Mouse (Mus musculus) ES-E14 (cell line): ENCODE data around the gene Kcnip1. TPM values are rescaled to one million over a fixed set of nuclear protein-coding genes. Genes with fewer than 3 reads are reported as not detected.

Source experiments
- DNase-seq: peaks from one replicate; pipeline ENCODE4 v3.0.0-alpha.2; 2013; ENCODE audit warnings: low read depth, low spot score
- H3K27ac ChIP-seq: 2 replicates; pipeline ENCODE4 v1.5.1; 2012; ENCODE audit warnings: low read depth, mild to moderate bottlenecking, low read length, moderate library complexity, mixed read lengths; ENCODE audit not compliant: poor library complexity, insufficient read depth, severe bottlenecking
- H3K36me3 ChIP-seq: 2 replicates; pipeline ENCODE4 v1.6.1; 2012; ENCODE audit warnings: mild to moderate bottlenecking, low read length, moderate library complexity, mixed read lengths; ENCODE audit not compliant: control insufficient read depth, poor library complexity, insufficient read depth, severe bottlenecking
- H3K4me1 ChIP-seq, 2 experiments: fragments of 150-350 bp in 1 of 2; sonication (generic) in 1 of 2; 2 replicates each; pipeline ENCODE4 v1.6.1; 2012; ENCODE audit warnings: low read length in 2 of 2, mild to moderate bottlenecking in 1 of 2, mixed read lengths in 1 of 2; ENCODE audit not compliant: control insufficient read depth in 2 of 2, insufficient read depth in 2 of 2, poor library complexity in 1 of 2
- H3K4me3 ChIP-seq, 2 experiments: fragments of 150-350 bp in 1 of 2; sonication (generic) in 1 of 2; 2 replicates each; pipeline ENCODE4 v1.5.1; 2012; ENCODE audit warnings: low read length in 2 of 2, low read depth in 1 of 2, mild to moderate bottlenecking in 1 of 2, mixed read lengths in 1 of 2; ENCODE audit not compliant: insufficient read depth in 1 of 2, poor library complexity in 1 of 2, severe bottlenecking in 1 of 2
- H3K9ac ChIP-seq: 2 replicates; pipeline ENCODE4 v1.6.1; 2012; ENCODE audit warnings: low read depth, mild to moderate bottlenecking, low read length, mixed read lengths; ENCODE audit not compliant: poor library complexity, insufficient read depth, severe bottlenecking
- H3K9me3 ChIP-seq: fragments of 150-350 bp; sonication (generic); 2 replicates; pipeline ENCODE4 v1.6.1; 2012; ENCODE audit warnings: low read depth, mild to moderate bottlenecking, low read length; ENCODE audit not compliant: control insufficient read depth, insufficient read depth
- CHD2 ChIP-seq: IDR thresholded peaks from 2 replicates; pipeline ENCODE4 v1.6.1; 2014; ENCODE audit warnings: mild to moderate bottlenecking, low read depth, low read length, inconsistent platforms
- HCFC1 ChIP-seq: IDR thresholded peaks from 2 replicates; pipeline ENCODE4 v1.6.1; 2012; ENCODE audit warnings: low read length, inconsistent platforms, borderline replicate concordance; ENCODE audit not compliant: insufficient read depth
- MAFK ChIP-seq: IDR thresholded peaks from 2 replicates; pipeline ENCODE4 v1.6.1; 2014; ENCODE audit warnings: mild to moderate bottlenecking, low read depth, low read length, inconsistent platforms; ENCODE audit not compliant: insufficient read depth
- ZC3H11A ChIP-seq: IDR thresholded peaks from 2 replicates; pipeline ENCODE4 v1.6.1; 2012; ENCODE audit warnings: low read depth, mild to moderate bottlenecking, inconsistent platforms, low read length, borderline replicate concordance
- ZNF384 ChIP-seq: IDR thresholded peaks from 2 replicates; pipeline ENCODE4 v1.6.1; 2012; ENCODE audit warnings: low read depth, low read length, inconsistent platforms
- in situ Hi-C, 2 experiments: fragments of 600-800 bp; cut with MboI; formaldehyde crosslinking; loops; one replicate each; pipeline ENCODE4 v1.15.1; 2025; ENCODE audit warnings: low sequenced_read_pairs in 2 of 2, inconsistent platforms in 1 of 2; ENCODE audit not compliant: unreplicated experiment in 2 of 2
- total RNA-seq: library from RNA; depleted of rRNA; stranded (reverse); fragments of 300-350 nt; gene quantifications from 2 replicates; pipeline ENCODE4 v1.2.3, GENCODE M21; 2012

Gene Kcnip1
- total RNA-seq, 1 experiment = 0.22 TPM

- Histone ChIP-seq H3K4me3 (no peak overlapping the region), H3K27ac (no peak overlapping the region), H3K4me1 (no peaks in the 10 kb centered on the region), H3K9ac (no peak overlapping the region), H3K9me3 (no peaks in the 10 kb centered on the region), H3K36me3 (no peaks in the 10 kb centered on the region)
- TF ChIP-seq ZNF384 (no peak), HCFC1 (no peak), ZC3H11A (no peak), CHD2 (no peak), MAFK (no peak)
- DNase-seq = no peak
- in situ Hi-C loops = no loop called here
These were observed 165.7 kb downstream of the Kcnip1 start for GRCm38 (mm10) chr11:33827085-33827828.

- Histone ChIP-seq H3K9ac (no peak overlapping the region), H3K4me3 (no peak overlapping the region), H3K27ac (no peak overlapping the region), H3K36me3 (no peaks in the 10 kb centered on the region), H3K9me3 (no peaks in the 10 kb centered on the region), H3K4me1 (no peaks in the 10 kb centered on the region)
- no peak for DNase-seq
- no peak for TF ChIP-seq CHD2
- no peak for TF ChIP-seq HCFC1
- TF ChIP-seq MAFK = no peak
- TF ChIP-seq ZC3H11A = no peak
- in situ Hi-C loops = no loop called here
These were observed 168.2 kb downstream of the Kcnip1 start for GRCm38 (mm10) chr11:33824739-33825138.

GRCm38 (mm10) chr11:33821331-33821730 is 171.6 kb downstream of the Kcnip1 start:
- Histone ChIP-seq H3K9ac (no peak overlapping the region), H3K36me3 (no peaks in the 10 kb centered on the region), H3K4me3 (no peak overlapping the region), H3K27ac (no peak overlapping the region), H3K9me3 (no peaks in the 10 kb centered on the region), H3K4me1 (no peaks in the 10 kb centered on the region)
- TF ChIP-seq CHD2 (no peak), HCFC1 (no peak), ZC3H11A (no peak), MAFK (no peak), ZNF384 (no peak)
- DNase-seq = no peak
- in situ Hi-C loops = no loop called here

- no peak for TF ChIP-seq ZC3H11A
- TF ChIP-seq MAFK = no peak
- TF ChIP-seq CHD2 = no peak
- TF ChIP-seq ZNF384 = no peak
- no peak for TF ChIP-seq HCFC1
- in situ Hi-C loops = no loop called here
- Histone ChIP-seq H3K4me1 (no peaks in the 10 kb centered on the region), H3K9me3 (no peaks in the 10 kb centered on the region), H3K9ac (no peak overlapping the region), H3K4me3 (no peak overlapping the region), H3K27ac (no peak overlapping the region), H3K36me3 (no peaks in the 10 kb centered on the region)
- DNase-seq = no peak
These were observed 172.1 kb downstream of the Kcnip1 start for GRCm38 (mm10) chr11:33820876-33821275.
